Mouse (Mus musculus): ENCODE measurements around the gene Gm42906.

Gene Gm42906

GRCm38 (mm10) chr5:151034715-151035512, 393.0 kb downstream of the Gm42906 start:
- no peak for DNase-seq (ENCODE audit: low read depth in 1 of 2, low spot score in 2 of 2)

GRCm38 (mm10) chr5:151028906-151029305, 399.1 kb downstream of the Gm42906 start:
- DNase-seq (ENCODE audit: low read depth in 1 of 2, low spot score in 2 of 2): no peak

DNA sequence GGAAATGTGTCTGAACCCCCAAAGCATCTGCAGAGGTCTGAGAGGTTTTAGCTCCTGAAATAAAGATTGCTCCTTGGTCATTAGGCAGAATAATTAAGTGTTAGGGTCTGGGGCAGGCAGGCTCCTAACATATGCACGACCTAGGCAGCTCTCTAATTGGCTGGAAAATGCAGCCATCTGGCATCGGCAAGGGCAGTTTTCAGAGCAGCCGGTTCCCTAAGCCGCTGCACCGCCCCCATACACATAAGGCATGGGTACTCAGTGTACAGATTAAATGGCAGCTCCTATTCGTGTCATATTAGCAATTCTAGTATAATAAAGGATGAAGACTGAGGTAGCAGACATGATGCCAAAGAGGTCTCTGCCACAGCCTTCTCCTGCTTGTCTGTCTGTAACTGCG, 400.8 kb downstream of the Gm42906 start:
- no peak for DNase-seq (ENCODE audit: low read depth in 1 of 2, low spot score in 2 of 2)

- no peak for DNase-seq (ENCODE audit: low read depth in 1 of 2, low spot score in 2 of 2)
Observed at GRCm38 (mm10) chr5:151026069-151026468, 401.9 kb downstream of the Gm42906 start.

- no peak for DNase-seq (ENCODE audit: low read depth in 1 of 2, low spot score in 2 of 2)
Observed at GRCm38 (mm10) chr5:151024483-151024882, 403.5 kb downstream of the Gm42906 start.

DNA sequence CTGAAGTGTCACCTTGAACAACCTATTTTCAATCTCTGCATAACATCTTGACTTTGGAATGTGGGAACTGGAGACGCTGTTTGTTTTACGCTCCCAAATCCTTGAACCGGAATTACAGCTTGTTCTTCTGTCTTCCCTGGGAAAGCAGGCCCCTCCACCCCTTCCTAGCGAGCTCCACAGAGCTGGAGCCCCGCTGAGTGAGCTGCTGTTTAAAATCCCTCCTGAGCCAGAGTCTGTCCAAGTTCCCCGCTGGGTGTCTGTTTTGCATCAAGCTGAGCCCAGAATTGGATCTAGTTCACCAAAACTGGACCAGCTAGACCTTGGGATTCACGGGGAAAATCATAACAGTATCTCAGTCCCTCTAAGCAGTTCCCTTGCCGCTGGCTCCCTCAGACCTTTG, 404.5 kb downstream of the Gm42906 start:
- DNase-seq (ENCODE audit: low read depth in 1 of 2, low spot score in 2 of 2): no peak

DNA sequence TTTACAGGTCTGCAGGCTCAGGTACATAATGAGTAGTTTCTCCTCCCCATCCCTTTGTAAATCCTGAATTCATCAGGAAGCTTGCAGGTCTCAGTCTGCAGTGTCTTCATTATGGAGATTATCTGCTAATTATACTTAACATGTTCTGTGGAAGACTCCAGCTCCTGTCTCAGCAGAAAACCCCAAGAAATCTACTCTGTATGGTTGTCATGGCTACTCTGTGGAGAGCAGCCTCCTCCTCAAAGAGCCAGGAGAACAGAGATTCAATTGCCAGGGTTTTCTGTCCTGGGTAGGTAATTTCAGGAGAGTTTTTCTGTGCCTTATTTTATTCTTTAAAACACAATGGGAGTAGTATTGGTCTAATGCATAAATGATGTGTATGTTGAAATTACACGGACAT, 405.0 kb downstream of the Gm42906 start:
- no peak for DNase-seq (ENCODE audit: low read depth in 1 of 2, low spot score in 2 of 2)

- DNase-seq (ENCODE audit: low read depth in 1 of 2, low spot score in 2 of 2): no peak
Observed at GRCm38 (mm10) chr5:151022026-151022425, 405.9 kb downstream of the Gm42906 start.

- DNase-seq (ENCODE audit: low read depth in 1 of 2, low spot score in 2 of 2): no peak
Observed at GRCm38 (mm10) chr5:151020831-151021230, 407.1 kb downstream of the Gm42906 start.

DNA sequence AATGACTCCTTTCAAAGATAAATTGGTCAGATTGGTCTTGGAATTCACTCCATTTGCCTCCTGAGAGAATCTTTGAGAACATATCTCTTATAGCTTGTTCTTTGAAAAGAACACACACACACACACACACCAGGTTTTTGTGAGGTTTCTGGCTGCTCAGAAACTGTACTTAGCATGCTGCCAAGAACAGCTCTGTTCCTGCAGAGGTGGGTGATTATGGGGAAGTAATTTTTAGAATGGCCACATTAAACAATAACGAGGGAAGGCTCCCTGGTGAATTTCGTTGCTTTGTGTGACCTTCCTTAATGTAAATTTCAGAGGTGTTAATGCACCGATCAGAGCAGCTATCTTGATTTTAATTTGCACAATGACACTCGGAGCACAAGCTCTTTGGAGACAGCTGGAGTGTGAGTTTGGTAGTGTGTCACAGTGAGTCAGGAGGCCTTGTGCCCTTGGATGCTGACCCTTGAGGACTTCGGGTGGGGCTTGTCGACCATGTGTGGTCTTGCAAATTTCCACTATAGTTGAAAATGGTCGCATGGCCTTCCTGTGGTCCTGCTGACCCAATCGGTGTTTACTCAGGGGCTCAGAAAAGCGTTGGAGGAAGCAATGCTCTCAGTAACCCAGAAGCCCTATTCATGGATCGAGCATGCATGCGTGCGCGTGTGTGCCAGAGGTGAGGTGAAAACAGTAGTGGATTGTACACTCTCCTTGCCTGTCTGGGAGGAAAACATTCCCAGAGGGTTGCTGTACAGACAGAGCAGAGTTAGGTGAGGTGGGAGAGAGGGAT, 407.7 kb downstream of the Gm42906 start:
- no peak for DNase-seq (ENCODE audit: low read depth in 1 of 2, low spot score in 2 of 2)

DNA sequence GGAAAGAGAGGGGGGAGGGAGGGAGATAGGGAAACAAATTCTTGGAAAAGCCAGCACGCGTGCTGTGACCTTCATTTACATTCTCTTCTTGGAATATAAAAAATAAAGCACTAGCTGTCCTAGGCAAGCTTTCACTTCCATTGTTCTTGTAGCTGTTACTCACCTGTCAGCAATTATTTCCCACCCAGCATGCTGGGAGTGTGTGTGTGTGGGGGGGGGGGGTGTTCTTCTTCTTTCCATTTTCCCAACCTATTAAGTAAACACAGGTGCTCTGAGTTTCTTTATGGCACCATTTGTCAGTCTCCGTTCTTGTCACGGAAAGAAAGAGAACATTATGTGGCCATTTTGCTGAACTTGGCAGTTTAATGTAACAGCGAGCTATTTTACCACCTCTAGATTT, 409.0 kb downstream of the Gm42906 start:
- no peak for DNase-seq (ENCODE audit: low read depth in 1 of 2, low spot score in 2 of 2)

DNA sequence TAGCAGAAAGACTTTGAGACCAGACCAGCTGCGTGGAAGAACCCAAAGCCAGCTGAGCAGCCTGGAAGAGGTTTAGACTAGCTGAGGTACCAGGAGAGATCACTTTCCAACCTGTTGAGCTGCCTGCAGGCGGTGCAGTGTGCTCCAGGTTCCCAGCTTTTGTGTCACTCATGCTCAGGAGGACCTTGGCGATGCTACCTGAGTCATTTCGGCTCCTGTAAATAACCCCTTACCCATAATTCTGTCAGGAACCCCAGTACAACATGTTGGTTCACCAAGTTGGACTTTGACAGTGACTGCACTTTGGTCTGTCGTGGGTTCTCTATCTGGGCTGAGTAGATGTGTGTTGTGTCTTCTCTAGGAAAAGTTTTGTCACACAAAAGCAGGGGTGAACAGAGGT, 409.5 kb downstream of the Gm42906 start:
- no peak for DNase-seq (ENCODE audit: low read depth in 1 of 2, low spot score in 2 of 2)

Data from monocyte, adult 2 months (primary cell).